Mouse (Mus musculus) pancreas, adult 10 weeks (tissue): ENCODE results near the gene Gm19965. TPM values are rescaled to one million over a fixed set of nuclear protein-coding genes. Genes with fewer than 3 reads are reported as not detected.

ENCODE experiments used
- polyA plus RNA-seq: library from polyadenylated mRNA; stranded (reverse); fragments of 350-450 nt; fragmentation: Illumina TruSeq; extraction: RNeasy Lipid Tissue Mini Kit (QIAGEN cat#74804); gene quantifications from one replicate; pipeline ENCODE4 v1.2.3, GENCODE M21; 2015; ENCODE audit warnings: low read depth, low replicate concordance; ENCODE audit not compliant: insufficient read depth

Gene Gm19965
- not detected for polyA plus RNA-seq

DNA sequence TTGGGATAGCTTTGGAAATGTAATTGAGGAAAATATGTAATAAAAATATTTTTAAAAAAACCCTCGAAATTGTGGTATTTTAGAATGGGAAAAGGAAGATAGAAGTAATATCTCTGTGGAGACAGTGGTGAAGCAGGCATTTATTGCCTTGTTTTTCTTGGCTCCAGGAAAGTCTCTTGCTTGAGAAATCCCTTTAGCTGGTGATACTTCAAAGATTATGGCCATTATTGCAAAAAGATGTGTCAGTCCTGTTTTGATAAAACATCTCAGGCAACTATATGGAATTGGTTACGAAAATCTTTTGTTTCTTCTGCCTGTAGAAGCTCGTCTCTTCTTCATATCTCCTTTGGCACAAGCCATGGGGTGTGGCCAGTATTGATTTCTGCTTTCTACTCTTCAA, at the start of gene Gm19965:
TSS of gene Gm19965 (plus strand) at position 301 of the 400 bp plus-strand sequence.

